Mouse (Mus musculus) limb, embryonic 11.5 days (tissue): ENCODE data around the gene As3mt. TPM values are rescaled to one million over a fixed set of nuclear protein-coding genes. Genes with fewer than 3 reads are reported as not detected.
"Not testable (repeated sequence)": the region's sequence is repeated elsewhere in the genome, so short reads cannot be mapped to it uniquely, and the experiment has no call there.

Experiments
- ATAC-seq: fragments of 200-750 bp; cut with Nextera tagmentation; 2 replicates; pipeline ENCODE4 v1.8.0; 2017; ENCODE audit warnings: low read depth; ENCODE audit not compliant: insufficient number of reproducible peaks, low FRiP score, low TSS enrichment
- DNase-seq: peaks from one replicate; pipeline ENCODE4 v3.0.0-alpha.2; 2015; ENCODE audit warnings: low spot score
- H3K27ac ChIP-seq: fragments of 300-500 bp; sonication (generic); replicated peaks from 2 replicates; pipeline ENCODE4 v1.5.1; 2014; ENCODE audit warnings: low read depth, mild to moderate bottlenecking, low read length
- H3K27me3 ChIP-seq: fragments of 300-500 bp; sonication (generic); 2 replicates; pipeline ENCODE4 v1.6.1; 2014; ENCODE audit warnings: mild to moderate bottlenecking, low read length, mixed read lengths; ENCODE audit not compliant: control insufficient read depth, insufficient read depth
- H3K36me3 ChIP-seq: fragments of 300-500 bp; sonication (generic); 2 replicates; pipeline ENCODE4 v1.6.1; 2014; ENCODE audit warnings: mild to moderate bottlenecking, low read length, moderate library complexity, mixed read lengths; ENCODE audit not compliant: control insufficient read depth, insufficient read depth
- H3K4me1 ChIP-seq: fragments of 300-500 bp; sonication (generic); 2 replicates; pipeline ENCODE4 v1.6.1; 2014; ENCODE audit warnings: low read length, mixed read lengths; ENCODE audit not compliant: control insufficient read depth, insufficient read depth
- H3K4me2 ChIP-seq: fragments of 300-500 bp; sonication (generic); 2 replicates; pipeline ENCODE4 v1.6.1; 2014; ENCODE audit warnings: low read depth, mild to moderate bottlenecking, moderate library complexity; ENCODE audit not compliant: severe bottlenecking
- H3K4me3 ChIP-seq: fragments of 300-500 bp; sonication (generic); 2 replicates; pipeline ENCODE4 v1.5.1; 2014; ENCODE audit warnings: low read depth, low read length
- H3K9ac ChIP-seq: fragments of 300-500 bp; sonication (generic); 2 replicates; pipeline ENCODE4 v1.6.1; 2014; ENCODE audit warnings: mild to moderate bottlenecking, low read length
- H3K9me3 ChIP-seq: fragments of 300-500 bp; sonication (generic); 2 replicates; pipeline ENCODE4 v1.6.1; 2016; ENCODE audit warnings: low read length; ENCODE audit not compliant: control insufficient read depth
- WGBS: fragments of 180-500 bp; shearing (Covaris S2); extraction: QIAGEN DNeasy Blood & Tissue Kit; methylation state at CpG from one replicate; pipeline ENCODE4 v1.1.7; 2014; 5-methylcytosine and 5-hydroxymethylcytosine counted together
- polyA plus RNA-seq: library from polyadenylated mRNA; unstranded; fragments of >200 nt; fragmentation: Nextera tagmentation; extraction: Ambion mirVana; gene quantifications from 2 replicates; pipeline ENCODE4 v1.2.1, GENCODE M21; 2014

As3mt gene
- polyA plus RNA-seq, 1 experiment from 2014 or later = 37.3 TPM

DNA sequence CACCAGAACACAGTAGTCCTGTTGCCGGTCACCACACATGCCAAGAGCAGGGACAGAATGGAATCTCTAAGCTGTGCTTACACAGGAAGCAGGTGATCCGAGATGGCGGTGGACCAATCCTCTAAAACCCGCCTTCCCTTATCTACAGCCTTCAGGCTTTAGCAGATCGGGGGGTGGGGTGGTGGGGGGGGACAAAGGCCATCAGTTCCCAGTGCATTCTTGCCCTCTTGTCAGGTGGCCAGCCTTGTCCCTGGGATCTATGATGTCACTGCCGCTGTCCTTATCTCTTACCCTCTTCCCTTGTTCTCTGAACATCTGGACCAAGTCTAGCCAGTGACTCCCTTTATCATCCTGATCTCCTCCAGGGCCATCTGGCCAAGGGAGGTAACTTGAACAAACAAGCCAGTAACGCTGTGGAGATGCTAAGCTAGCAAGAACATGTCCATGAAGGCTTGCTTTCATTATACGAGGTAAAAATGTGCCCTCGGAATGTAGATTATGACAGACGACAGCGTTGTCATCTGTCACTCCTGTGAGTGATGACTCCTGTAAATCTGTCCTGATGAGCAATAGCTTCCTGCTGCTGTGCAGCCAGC lies 20.8 kb downstream of the As3mt start:
- Histone ChIP-seq H3K27me3 (no peaks in the 10 kb centered on the region), H3K4me3 (no peak overlapping the region), H3K27ac (no peak overlapping the region), H3K4me2 (no peak overlapping the region), H3K4me1 (no peaks in the 10 kb centered on the region), H3K9ac (no peak overlapping the region), H3K9me3 (no peaks in the 10 kb centered on the region), H3K36me3 (no peaks in the 10 kb centered on the region)
- 57% methylated on average over 11 of the region's 11 CpGs for WGBS
- ATAC-seq = no peak
- no peak for DNase-seq

DNA sequence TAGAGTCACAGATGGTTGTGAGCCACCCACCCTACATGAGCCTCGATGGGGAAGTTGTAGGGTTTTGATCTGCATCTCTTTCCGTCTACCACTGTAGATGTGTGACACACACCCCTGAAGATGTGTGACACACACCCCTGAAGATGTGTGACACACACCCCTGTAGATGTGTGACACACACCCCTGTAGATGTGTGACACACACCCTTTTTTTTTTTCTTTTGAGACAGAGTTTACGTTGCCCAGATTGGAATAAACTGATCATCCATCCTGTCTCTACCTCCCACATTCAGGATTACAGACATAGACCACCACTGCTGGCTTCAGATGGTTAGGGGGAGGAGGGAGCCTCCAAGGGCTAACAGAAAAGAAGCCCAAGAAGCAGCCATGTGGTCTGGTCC lies 21.7 kb downstream of the As3mt start:
- Histone ChIP-seq H3K4me3 (no peak overlapping the region), H3K9me3 (no peaks in the 10 kb centered on the region), H3K4me1 (no peaks in the 10 kb centered on the region), H3K27ac (no peak overlapping the region), H3K36me3 (no peaks in the 10 kb centered on the region), H3K9ac (no peak overlapping the region), H3K4me2 (no peak overlapping the region), H3K27me3 (no peaks in the 10 kb centered on the region)
- 75% methylated on average over 3 of the region's 3 CpGs for WGBS
- ATAC-seq (no peak), DNase-seq (no peak)

DNA sequence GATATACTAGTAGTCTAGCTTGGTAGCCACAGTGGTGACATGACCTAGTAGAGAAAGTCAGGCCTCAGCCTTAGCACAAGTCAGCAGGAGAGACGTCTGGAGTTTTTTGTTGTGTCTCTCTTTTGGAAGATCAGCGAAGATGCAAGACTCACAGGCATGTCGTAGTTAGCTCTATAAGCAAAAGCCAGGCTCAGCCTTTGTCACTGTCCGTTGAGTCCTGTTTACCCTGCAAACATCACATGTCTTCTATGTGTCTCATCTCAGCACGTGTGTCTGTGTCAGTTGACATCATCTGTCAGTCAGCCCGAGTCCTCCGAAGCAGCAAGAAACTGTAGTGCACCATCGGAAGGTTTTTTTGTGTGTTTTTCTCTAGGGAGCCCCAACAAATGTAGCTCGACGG lies 24.1 kb downstream of the As3mt start:
- Histone ChIP-seq H3K36me3 (no peaks in the 10 kb centered on the region), H3K27ac (no peak overlapping the region), H3K9me3 (no peaks in the 10 kb centered on the region), H3K9ac (no peak overlapping the region), H3K4me2 (no peak overlapping the region), H3K27me3 (no peaks in the 10 kb centered on the region), H3K4me3 (no peak overlapping the region), H3K4me1 (no peaks in the 10 kb centered on the region)
- DNase-seq (no peak), ATAC-seq (no peak)
- WGBS = 90% methylated on average over 10 of the region's 10 CpGs

DNA sequence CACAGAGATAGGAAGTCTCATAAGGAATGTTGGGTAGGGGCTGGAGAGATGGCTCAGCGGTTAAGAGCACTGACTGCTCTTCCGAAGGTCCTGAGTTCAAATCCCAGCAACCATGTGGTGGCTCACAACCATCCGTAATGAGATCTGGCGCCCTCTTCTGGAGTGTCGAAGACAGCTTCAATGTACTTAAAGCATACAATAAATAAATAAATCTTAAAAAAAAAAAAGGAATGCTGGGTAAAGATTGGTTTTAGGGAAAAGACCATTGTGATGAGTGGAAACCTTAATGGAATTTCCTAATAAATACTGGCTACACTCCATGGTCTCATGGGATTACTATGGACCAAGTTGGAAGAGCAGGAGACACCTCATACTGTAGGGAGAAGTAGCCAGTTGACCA lies 25.4 kb downstream of the As3mt start:
- not testable (repeated sequence) for H3K27ac ChIP-seq, H3K9me3 ChIP-seq, ATAC-seq, H3K4me2 ChIP-seq, H3K4me1 ChIP-seq, H3K9ac ChIP-seq, H3K27me3 ChIP-seq, H3K36me3 ChIP-seq, DNase-seq, H3K4me3 ChIP-seq
- 95% methylated on average over 5 of the region's 5 CpGs for WGBS

GRCm38 (mm10) chr19:46733626-46734025 lies 26.4 kb downstream of the As3mt start:
- Histone ChIP-seq H3K4me1 (no peaks in the 10 kb centered on the region), H3K9ac (no peak overlapping the region), H3K9me3 (no peaks in the 10 kb centered on the region), H3K36me3 (no peaks in the 10 kb centered on the region), H3K27ac (no peak overlapping the region), H3K4me2 (no peak overlapping the region), H3K27me3 (no peaks in the 10 kb centered on the region), H3K4me3 (no peak overlapping the region)
- WGBS = 89% methylated on average over 7 of the region's 7 CpGs
- ATAC-seq (no peak), DNase-seq (no peak)

DNA sequence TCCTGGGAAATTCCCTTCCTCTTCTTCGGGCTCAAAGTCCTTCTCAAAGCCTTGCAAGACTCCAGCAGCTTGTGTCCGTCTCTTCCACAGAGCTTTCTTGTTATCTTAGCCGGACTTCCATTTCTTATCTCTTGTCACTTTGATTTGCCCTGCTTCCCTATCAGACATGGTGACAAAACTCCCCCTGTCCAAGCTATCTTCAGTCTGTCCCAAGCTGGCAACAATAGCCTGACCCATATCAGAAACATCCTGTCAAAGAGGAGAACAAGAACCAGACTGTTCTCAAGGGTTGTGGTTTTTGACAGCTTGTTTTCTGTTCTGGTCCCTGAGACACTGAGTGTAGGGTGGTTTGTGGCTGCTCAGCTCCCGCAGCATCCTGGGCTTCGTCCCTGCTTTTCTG lies 28.0 kb downstream of the As3mt start:
- Histone ChIP-seq H3K9me3 (no peaks in the 10 kb centered on the region), H3K4me1 (no peaks in the 10 kb centered on the region), H3K9ac (no peak overlapping the region), H3K4me2 (no peak overlapping the region), H3K27me3 (no peaks in the 10 kb centered on the region), H3K4me3 (no peak overlapping the region), H3K27ac (no peak overlapping the region), H3K36me3 (no peaks in the 10 kb centered on the region)
- DNase-seq (no peak), ATAC-seq (no peak)
- WGBS = 74% methylated on average over 5 of the region's 5 CpGs

DNA sequence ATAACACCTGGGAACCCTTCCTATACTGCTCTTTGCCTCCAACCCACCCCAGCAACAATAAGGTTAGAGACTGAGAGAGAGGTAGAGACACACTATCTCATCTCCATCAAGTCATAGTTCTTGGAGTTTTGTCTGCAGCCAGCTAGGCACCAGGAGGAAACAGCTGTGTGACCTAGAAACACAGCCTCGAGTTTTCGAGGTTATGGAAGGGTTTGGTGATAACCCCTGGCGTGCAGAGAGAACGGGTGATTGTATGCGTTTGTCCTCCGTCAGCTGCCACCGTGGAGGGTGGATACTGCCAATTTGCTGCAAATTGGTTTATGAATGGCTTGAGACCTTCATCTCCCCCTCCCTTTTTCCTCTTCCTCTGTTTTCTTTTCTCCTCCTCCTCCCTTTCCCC lies 29.8 kb downstream of the As3mt start:
- DNase-seq (no peak), ATAC-seq (no peak)
- H3K9me3 ChIP-seq = no peaks in the 10 kb centered on the region
- H3K27me3 ChIP-seq = no peaks in the 10 kb centered on the region
- H3K27ac ChIP-seq = no peak overlapping the region
- H3K36me3 ChIP-seq = no peaks in the 10 kb centered on the region
- H3K9ac ChIP-seq = no peak overlapping the region
- no peak overlapping the region for H3K4me3 ChIP-seq
- WGBS = 85% methylated on average over 7 of the region's 7 CpGs
- no peaks in the 10 kb centered on the region for H3K4me1 ChIP-seq
- no peak overlapping the region for H3K4me2 ChIP-seq

DNA sequence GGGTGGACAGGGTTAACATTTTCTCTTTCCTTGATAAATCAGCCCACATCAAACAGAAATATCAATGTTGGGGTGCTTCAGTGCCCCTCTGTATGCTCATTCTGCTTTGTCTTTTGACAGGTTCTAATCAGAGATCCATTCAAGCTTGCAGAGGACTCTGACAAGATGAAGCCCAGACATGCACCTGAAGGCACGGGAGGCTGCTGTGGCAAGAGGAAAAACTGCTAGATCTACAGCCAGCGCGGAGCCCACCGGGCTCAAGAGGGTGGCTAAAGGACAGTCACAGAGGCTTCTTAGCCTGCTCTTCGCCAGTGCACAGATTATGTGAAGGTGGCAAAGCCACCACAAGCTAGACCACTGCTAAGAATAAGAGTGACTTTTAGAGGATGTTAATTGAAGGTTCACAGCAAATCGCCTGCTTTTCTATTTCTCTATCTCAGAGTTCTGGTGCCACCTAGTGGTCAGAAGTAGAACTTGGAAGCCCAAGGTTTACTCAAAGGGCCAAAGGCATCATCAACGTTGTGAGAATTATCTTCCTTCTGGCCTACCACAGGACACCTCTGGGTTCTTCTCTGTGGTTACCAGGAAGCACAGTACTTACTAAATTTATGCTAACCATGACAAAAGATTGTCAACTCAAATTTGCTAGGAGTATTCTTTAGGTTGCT lies 33.2 kb downstream of the As3mt start:
- 53% methylated on average over 7 of the region's 7 CpGs for WGBS
- no peaks in the 10 kb centered on the region for H3K4me1 ChIP-seq
- H3K36me3 ChIP-seq = no peaks in the 10 kb centered on the region
- no peaks in the 10 kb centered on the region for H3K9me3 ChIP-seq
- H3K27me3 ChIP-seq = no peaks in the 10 kb centered on the region
- H3K4me2 ChIP-seq = no peak overlapping the region
- no peak overlapping the region for H3K9ac ChIP-seq
- H3K4me3 ChIP-seq = no peak overlapping the region
- DNase-seq (peak; percentile 69), ATAC-seq (no peak)
- H3K27ac ChIP-seq = no peak overlapping the region

GRCm38 (mm10) chr19:46741574-46741973 lies 34.3 kb downstream of the As3mt start:
- no peaks in the 10 kb centered on the region for H3K36me3 ChIP-seq
- no peak overlapping the region for H3K27ac ChIP-seq
- no peaks in the 10 kb centered on the region for H3K4me1 ChIP-seq
- no peak overlapping the region for H3K9ac ChIP-seq
- no peaks in the 10 kb centered on the region for H3K9me3 ChIP-seq
- DNase-seq (no peak), ATAC-seq (no peak)
- no peaks in the 10 kb centered on the region for H3K27me3 ChIP-seq
- H3K4me2 ChIP-seq = no peak overlapping the region
- 38% methylated on average over 6 of the region's 6 CpGs for WGBS
- H3K4me3 ChIP-seq = no peak overlapping the region
